Mouse (Mus musculus) ES-Bruce4 (cell line): Measurements from ENCODE around the gene Gm15737.

Experiments
- CTCF ChIP-seq: IDR thresholded peaks from one replicate; pipeline ENCODE4 v1.8.1; 2011; ENCODE audit warnings: low read depth, low read length
- POLR2A ChIP-seq: IDR thresholded peaks from one replicate; pipeline ENCODE4 v1.8.1; 2011; ENCODE audit warnings: low read length; ENCODE audit not compliant: insufficient read depth

DNA sequence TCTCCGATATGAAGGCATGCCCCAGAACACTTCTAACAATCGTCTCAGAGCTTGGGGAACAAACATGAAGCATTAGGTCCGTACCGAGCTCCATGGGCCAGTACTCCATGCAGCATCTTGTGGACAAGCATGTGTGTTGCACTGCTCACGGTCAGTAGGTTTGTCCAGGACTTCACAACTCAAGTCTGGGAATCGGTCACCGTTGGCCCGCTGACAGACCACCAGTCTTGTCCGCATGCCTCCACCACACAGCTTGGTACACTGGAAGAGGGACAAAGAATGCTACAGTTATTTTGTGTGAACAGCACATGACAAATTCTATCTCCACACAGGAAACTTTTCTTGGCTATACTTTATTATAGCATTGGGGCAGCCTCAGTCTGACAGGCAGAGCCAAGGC, 19.9 kb upstream of the Gm15737 start:
- TF ChIP-seq CTCF (no peak), POLR2A (no peak)
